Mouse (Mus musculus) lung, adult 2 months (tissue): ENCODE measurements around the gene Yipf6. TPM values are rescaled to one million over a fixed set of nuclear protein-coding genes. Genes with fewer than 3 reads are reported as not detected.
"Not testable (repeated sequence)": the region's sequence is repeated elsewhere in the genome, so short reads cannot be mapped to it uniquely, and the experiment has no call there.

Source experiments
- DNase-seq: peaks from one replicate; pipeline ENCODE4 v3.0.0; 2022
- H3K4me1 ChIP-seq: fragments of 200-500 bp; 2 replicates; pipeline ENCODE4 v1.6.1; 2011; ENCODE audit warnings: low read length; ENCODE audit not compliant: control insufficient read depth, insufficient read depth
- H3K4me3 ChIP-seq: fragments of 200-500 bp; replicated peaks from 2 replicates; pipeline ENCODE3; 2011; ENCODE audit warnings: low read depth, mild to moderate bottlenecking, control low read depth, low read length; ENCODE audit errors: extremely low read depth
- CTCF ChIP-seq: fragments of 200-500 bp; IDR thresholded peaks from 2 replicates; pipeline ENCODE4 v1.5.1; 2011; ENCODE audit warnings: mild to moderate bottlenecking, low read length, control low read depth; ENCODE audit not compliant: insufficient read depth
- POLR2A ChIP-seq: fragments of 200-500 bp; IDR thresholded peaks from 2 replicates; pipeline ENCODE4 v1.6.1; 2011; ENCODE audit warnings: low read depth, mild to moderate bottlenecking, control low read depth, low read length, borderline replicate concordance; ENCODE audit errors: extremely low read depth
- WGBS: fragments of 180-500 bp; shearing (Covaris S2); methylation state at CpG from one replicate; pipeline ENCODE4 v1.1.7; 2018; 5-methylcytosine and 5-hydroxymethylcytosine counted together
- polyA plus RNA-seq: library from polyadenylated mRNA; depleted of rRNA; stranded (reverse); fragments of >200 nt; gene quantifications from 2 replicates; pipeline ENCODE4 v1.2.3, GENCODE M21; 2012; rRNA removed

The Yipf6 gene
- polyA plus RNA-seq, 1 experiment, result 35.3 TPM

DNA sequence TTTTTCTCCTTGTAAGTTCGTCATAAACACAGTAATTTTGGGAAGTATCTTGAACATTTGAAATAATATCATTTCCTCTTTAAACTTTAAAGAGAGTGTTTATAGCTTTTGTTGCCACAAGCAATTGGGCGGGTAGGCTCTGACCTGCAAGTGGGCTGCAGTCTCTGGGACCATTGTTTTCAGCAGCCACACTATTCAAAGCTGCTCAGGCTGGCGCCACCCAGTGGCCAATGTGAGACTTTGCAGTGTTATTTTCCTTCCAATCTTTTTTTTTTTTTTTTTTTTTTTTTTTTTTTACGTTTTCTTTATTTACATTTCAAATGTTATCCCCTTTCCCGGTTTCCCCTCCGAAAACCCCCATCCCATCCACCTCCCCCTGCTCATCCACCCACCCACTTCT lies 17.8 kb downstream of the Yipf6 start:
- WGBS, result 23% methylated on average over 6 of the region's 6 CpGs
- DNase-seq, result no peak
- H3K4me3 ChIP-seq, result no peak overlapping the region

DNA sequence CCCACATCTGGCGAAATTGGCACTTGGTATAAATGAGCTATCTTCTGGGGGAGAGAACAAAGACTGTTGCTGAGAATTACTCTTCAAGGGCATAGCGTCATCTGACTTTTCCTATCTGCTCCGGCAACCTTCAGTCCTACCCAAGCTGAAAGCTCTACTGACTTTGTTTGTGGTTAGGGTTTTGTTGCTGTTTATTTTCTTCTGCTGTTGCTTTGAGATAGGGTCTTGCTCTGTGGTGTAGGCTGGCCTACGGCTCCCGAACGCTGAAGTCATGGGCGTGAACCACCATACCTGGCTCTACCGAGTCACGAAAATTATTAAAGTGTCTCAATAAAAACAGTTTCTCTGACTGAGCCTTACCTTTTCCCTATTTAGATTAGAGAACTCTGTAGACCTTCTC lies 22.2 kb downstream of the Yipf6 start:
- Histone ChIP-seq H3K4me3 (no peak overlapping the region), H3K4me1 (no peaks in the 10 kb centered on the region)
- WGBS, result 86% methylated on average over 9 of the region's 9 CpGs
- TF ChIP-seq POLR2A (no peak), CTCF (no peak)
- DNase-seq, result no peak

More for the DNA sequence above, 17.8 kb downstream of the Yipf6 start:
- TF ChIP-seq POLR2A, result no peak
- TF ChIP-seq CTCF, result peak; percentile 69
- no peaks in the 10 kb centered on the region for H3K4me1 ChIP-seq

DNA sequence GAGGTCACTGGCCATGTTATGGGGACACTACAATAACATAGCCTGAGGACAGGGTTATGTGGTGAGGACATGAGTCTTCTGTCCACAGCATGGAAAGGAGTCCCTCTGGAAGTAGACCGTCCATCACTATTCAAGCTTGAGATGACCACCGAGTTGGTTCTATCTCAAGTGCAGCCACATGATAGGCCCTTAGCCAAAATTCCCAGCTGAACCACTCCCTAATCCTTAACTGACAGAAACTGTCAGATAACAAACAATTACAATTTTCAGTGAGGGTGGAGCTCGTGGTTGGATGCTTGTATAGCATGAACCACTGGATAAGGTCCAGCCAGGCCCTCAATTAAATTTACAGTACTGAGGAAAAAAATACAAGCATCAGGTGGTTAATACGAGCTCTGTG lies 22.9 kb downstream of the Yipf6 start:
- WGBS, result 62% methylated on average over 4 of the region's 4 CpGs
- no peak for TF ChIP-seq CTCF
- TF ChIP-seq POLR2A, result no peak
- H3K4me3 ChIP-seq, result no peak overlapping the region
- H3K4me1 ChIP-seq, result no peaks in the 10 kb centered on the region
- DNase-seq, result no peak

DNA sequence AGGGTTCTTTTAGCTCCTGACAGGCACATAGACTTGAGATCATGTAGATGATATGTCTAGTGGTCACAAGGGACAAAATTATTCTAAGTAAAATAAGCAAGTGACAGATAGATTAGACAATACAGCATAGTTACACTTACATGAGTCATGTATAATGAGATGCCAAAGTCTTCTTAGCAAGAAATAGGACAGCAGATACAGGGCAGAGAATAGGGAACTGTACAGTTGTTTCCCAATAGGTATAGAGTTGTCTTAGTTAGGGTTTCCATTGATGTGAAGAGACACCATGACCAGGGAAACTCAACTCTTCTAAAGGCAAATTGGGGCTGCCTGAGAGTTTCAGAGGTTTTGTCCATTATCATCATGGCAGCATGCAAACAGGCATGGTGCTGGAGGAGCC lies 27.6 kb downstream of the Yipf6 start:
- TF ChIP-seq POLR2A (no peak), CTCF (no peak)

DNA sequence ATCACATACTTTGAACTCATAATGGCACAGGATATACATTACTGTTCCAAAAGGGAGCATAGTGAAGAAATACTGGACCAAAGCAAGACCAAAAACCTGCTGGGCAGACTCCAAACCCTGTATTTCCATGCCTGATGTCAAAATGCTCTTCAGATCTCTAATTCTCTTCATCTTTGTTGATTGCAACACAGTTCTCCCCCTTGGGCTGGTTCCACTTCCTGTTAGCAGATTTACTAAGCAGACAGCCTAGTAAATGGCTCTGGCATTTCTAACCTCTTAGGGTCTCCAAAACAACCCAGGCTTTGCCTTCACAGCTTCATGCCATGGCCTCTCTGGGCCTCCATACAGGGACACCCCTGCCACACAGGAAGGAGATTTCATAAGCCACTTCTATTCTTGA lies 28.4 kb downstream of the Yipf6 start:
- no peak for DNase-seq
- TF ChIP-seq POLR2A, result no peak
- TF ChIP-seq CTCF, result no peak
- Histone ChIP-seq H3K4me1 (no peaks in the 10 kb centered on the region), H3K4me3 (no peak overlapping the region)

More for the DNA sequence above, 27.6 kb downstream of the Yipf6 start:
- Histone ChIP-seq H3K4me3 (no peak overlapping the region), H3K4me1 (no peaks in the 10 kb centered on the region)
- no peak for DNase-seq

DNA sequence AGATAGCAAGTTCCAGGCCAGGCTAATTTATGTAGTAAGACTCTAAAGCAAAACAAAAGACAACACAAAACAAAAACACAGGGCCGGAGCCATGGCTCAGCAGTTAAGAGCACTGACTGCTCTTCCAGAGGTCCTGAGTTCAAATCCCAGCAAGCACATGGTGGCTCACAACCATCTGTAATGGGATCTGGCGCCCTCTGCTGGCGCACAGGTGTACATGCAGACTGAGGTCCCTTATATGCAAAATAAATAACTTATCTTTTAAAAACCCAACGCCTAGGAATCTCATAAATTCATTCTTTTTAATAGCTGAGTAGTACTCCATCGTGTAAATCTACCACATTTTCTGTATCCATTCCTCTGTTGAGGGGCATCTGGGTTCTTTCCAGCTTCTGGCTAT lies 50.5 kb downstream of the Yipf6 start:
- not testable (repeated sequence) for H3K4me3 ChIP-seq, DNase-seq, H3K4me1 ChIP-seq
- WGBS, result 58% methylated on average over 5 of the region's 5 CpGs
- 0 out of 2 replicates have a peak, but pooled peaks have one; percentile 16 for TF ChIP-seq CTCF

DNA sequence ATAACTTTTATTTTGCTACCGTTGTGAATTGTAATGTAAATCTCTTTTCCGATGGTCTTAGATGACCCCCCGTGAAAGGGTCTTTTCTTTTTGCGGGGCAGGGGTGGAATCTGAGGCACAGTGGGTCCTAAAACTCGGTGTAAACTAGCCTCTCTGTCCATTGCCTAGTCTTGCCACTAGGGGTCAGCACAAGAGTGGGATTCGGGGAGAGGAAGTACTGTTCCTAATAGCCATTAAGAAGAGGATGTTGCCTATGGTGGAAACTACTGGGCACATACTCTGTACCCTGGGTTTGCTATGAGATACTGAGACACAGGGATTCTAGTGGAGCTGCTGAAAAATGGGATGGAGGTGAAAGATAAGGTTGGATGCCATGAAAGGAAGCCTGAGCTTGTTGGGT lies 53.5 kb downstream of the Yipf6 start:
- TF ChIP-seq CTCF (peak; percentile 52), POLR2A (no peak)
- Histone ChIP-seq H3K4me1 (no peaks in the 10 kb centered on the region; the same call in 1 of the 2 replicates), H3K4me3 (no peak overlapping the region)
- DNase-seq, result peak; percentile 48
- 40% methylated on average over 6 of the region's 6 CpGs for WGBS

Other genes with a start within 250 kb of the Yipf6 start
- gene Ophn1, start 45.3 kb upstream of the Yipf6 start, polyA plus RNA-seq, result 6.0 and 10.6 TPM in 2 replicates
- gene Stard8, start 66.9 kb downstream of the Yipf6 start, polyA plus RNA-seq, result 87.0 and 89.6 TPM in 2 replicates
- gene Efnb1, start 199.8 kb downstream of the Yipf6 start, polyA plus RNA-seq, result 81.4 and 132 TPM in 2 replicates